Mouse (Mus musculus) MEL (cell line): ENCODE data around the gene Lin54.

Source experiments
- CTCF ChIP-seq, 3 experiments: IDR thresholded peaks in 2 of 3; conservative IDR thresholded peaks in 1 of 3; 2 replicates each; pipeline ENCODE4 v1.5.1; 2011 to 2012; ENCODE audit warnings: low read length in 3 of 3, low read depth in 2 of 3, mild to moderate bottlenecking in 2 of 3, improper control_type of control experiment in 1 of 3, inconsistent platforms in 1 of 3, mixed read lengths in 1 of 3, moderate library complexity in 1 of 3; ENCODE audit not compliant: control insufficient read depth in 1 of 3, insufficient read depth in 1 of 3, poor library complexity in 1 of 3, severe bottlenecking in 1 of 3
- POLR2A ChIP-seq, 2 experiments: IDR thresholded peaks; 2 replicates each; pipeline ENCODE4 v1.6.1; 2011 to 2012; ENCODE audit warnings: low read length in 2 of 2, mild to moderate bottlenecking in 2 of 2, control low read depth in 1 of 2, improper control_type of control experiment in 1 of 2, low read depth in 1 of 2, moderate library complexity in 1 of 2; ENCODE audit not compliant: control insufficient read depth in 1 of 2, insufficient read depth in 1 of 2, poor library complexity in 1 of 2

DNA sequence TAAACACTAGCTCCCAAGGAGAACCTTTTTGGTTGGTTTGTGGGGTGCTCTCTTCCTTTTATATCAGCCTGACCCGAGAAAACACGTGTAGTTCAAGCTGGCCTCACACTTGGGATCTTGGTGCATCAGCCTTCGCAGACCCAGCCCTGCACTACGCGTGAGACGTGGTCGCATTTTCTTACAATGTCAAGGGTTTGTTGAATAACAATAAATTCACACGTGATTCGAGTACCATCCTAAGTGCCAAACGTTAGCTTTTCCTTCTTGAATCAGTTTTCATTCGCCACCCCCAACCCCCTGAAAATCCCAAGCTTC is 70.4 kb downstream of the Lin54 start:
- TF ChIP-seq CTCF (IDR thresholded peaks at IDR 0.05 in 2 of 3, conservative IDR thresholded peaks at IDR 0.05 in 1 of 3; ENCODE audit: control insufficient read depth in 1 of 3, insufficient read depth in 1 of 3, low read depth in 2 of 3, low read length in 3 of 3, poor library complexity in 1 of 3, severe bottlenecking in 1 of 3) (no peak), POLR2A (IDR thresholded peaks at IDR 0.05; ENCODE audit: control insufficient read depth in 1 of 2, insufficient read depth in 1 of 2, low read depth in 1 of 2, low read length in 2 of 2, poor library complexity in 1 of 2) (no peak)
